Mouse (Mus musculus): ENCODE results near the gene Bphl.

DNA sequence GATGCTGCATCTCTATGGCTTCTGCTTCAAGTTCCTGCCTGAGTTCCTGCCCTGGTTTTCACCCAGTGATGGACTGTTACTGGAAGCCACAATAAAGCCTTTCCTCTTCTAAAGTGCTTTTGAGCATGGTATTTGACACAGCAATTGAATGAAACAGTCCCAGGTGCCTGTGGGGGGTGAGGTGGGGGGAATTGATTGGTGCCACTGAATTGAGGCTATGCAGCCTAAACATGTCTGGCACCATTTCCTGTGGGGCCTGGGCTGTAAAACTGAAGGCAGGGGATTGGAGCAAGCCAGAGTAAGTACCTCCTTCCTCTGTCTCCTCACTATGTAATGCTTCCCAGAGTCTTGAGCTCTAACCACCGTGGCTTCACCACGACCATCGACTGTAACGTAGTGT is 77.3 kb downstream of the Bphl start:
- TF ChIP-seq CTCF (IDR thresholded peaks at IDR 0.05; ENCODE audit: insufficient read depth, low read depth, low read length) (no peak), POLR2A (IDR thresholded peaks at IDR 0.05; ENCODE audit: insufficient read depth, low read depth, low read length) (no peak)

Measured in olfactory bulb, adult 2 months (tissue).